Mouse (Mus musculus) MEL (cell line): ENCODE measurements around the gene Fam20b. TPM values are rescaled to one million over a fixed set of nuclear protein-coding genes. Genes with fewer than 3 reads are reported as not detected.

ENCODE experiments used
- DNase-seq: peaks from one replicate; pipeline ENCODE4 v3.0.0; 2011; ENCODE audit warnings: low read depth, low spot score
- H3K27ac ChIP-seq: 2 replicates; pipeline ENCODE4 v1.5.1; 2012; ENCODE audit warnings: low read depth, mild to moderate bottlenecking, control low read depth, low read length, moderate library complexity; ENCODE audit not compliant: control insufficient read depth
- H3K27me3 ChIP-seq, 2 experiments: fragments of 150-350 bp in 1 of 2; sonication (generic) in 1 of 2; 2 replicates each; pipeline ENCODE4 v1.6.1; 2012; ENCODE audit warnings: low read length in 2 of 2, mild to moderate bottlenecking in 2 of 2, improper control_type of control experiment in 1 of 2, moderate library complexity in 1 of 2; ENCODE audit not compliant: insufficient read depth in 2 of 2, control insufficient read depth in 1 of 2
- H3K36me3 ChIP-seq, 2 experiments: 2 replicates each; pipeline ENCODE4 v1.6.1; 2012 to 2014; ENCODE audit warnings: low read length in 2 of 2, improper control_type of control experiment in 1 of 2, inconsistent platforms in 1 of 2, mild to moderate bottlenecking in 1 of 2; ENCODE audit not compliant: insufficient read depth in 2 of 2, control insufficient read depth in 1 of 2
- H3K4me1 ChIP-seq, 2 experiments: fragments of 150-350 bp in 1 of 2; sonication (generic) in 1 of 2; 2 replicates each; pipeline ENCODE4 v1.6.1; 2012; ENCODE audit warnings: low read length in 2 of 2, improper control_type of control experiment in 1 of 2, mild to moderate bottlenecking in 1 of 2; ENCODE audit not compliant: insufficient read depth in 2 of 2, control insufficient read depth in 1 of 2
- H3K4me3 ChIP-seq, 2 experiments: fragments of 150-350 bp in 1 of 2; sonication (generic) in 1 of 2; 2 replicates each; pipeline ENCODE4 v1.5.1; 2012; ENCODE audit warnings: low read depth in 2 of 2, low read length in 2 of 2, mild to moderate bottlenecking in 2 of 2, moderate library complexity in 2 of 2, control low read depth in 1 of 2, improper control_type of control experiment in 1 of 2; ENCODE audit not compliant: control insufficient read depth in 1 of 2, insufficient read depth in 1 of 2
- H3K79me2 ChIP-seq: 2 replicates; pipeline ENCODE4 v1.6.1; 2012; ENCODE audit warnings: mild to moderate bottlenecking, low read length, moderate library complexity; ENCODE audit not compliant: control insufficient read depth, poor library complexity, insufficient read depth
- H3K9ac ChIP-seq: 2 replicates; pipeline ENCODE4 v1.6.1; 2012; ENCODE audit warnings: low read depth, mild to moderate bottlenecking, control low read depth, low read length, moderate library complexity; ENCODE audit not compliant: control insufficient read depth, poor library complexity, severe bottlenecking
- H3K9me3 ChIP-seq: fragments of 150-350 bp; sonication (generic); replicated peaks from 2 replicates; pipeline ENCODE4 v1.6.1; 2012; ENCODE audit warnings: mild to moderate bottlenecking, low read length, improper control_type of control experiment, moderate library complexity; ENCODE audit not compliant: insufficient read depth
- BHLHE40 ChIP-seq: IDR thresholded peaks from 2 replicates; pipeline ENCODE4 v1.6.1; 2012; ENCODE audit warnings: low read depth, mild to moderate bottlenecking, inconsistent platforms, low read length, improper control_type of control experiment, borderline replicate concordance
- EP300 ChIP-seq, 2 experiments: IDR thresholded peaks; 2 replicates each; pipeline ENCODE4 v1.6.1; 2011; ENCODE audit warnings: improper control_type of control experiment in 2 of 2, low read length in 2 of 2, low read depth in 1 of 2, mild to moderate bottlenecking in 1 of 2
- ETS1 ChIP-seq: IDR thresholded peaks from 2 replicates; pipeline ENCODE4 v1.6.1; 2012; ENCODE audit warnings: low read depth, mild to moderate bottlenecking, inconsistent platforms, low read length, improper control_type of control experiment, moderate library complexity
- GATA1 ChIP-seq: IDR thresholded peaks from 2 replicates; pipeline ENCODE4 v1.6.1; 2011; ENCODE audit warnings: low read depth, low read length, improper control_type of control experiment
- JUND ChIP-seq: IDR thresholded peaks from 2 replicates; pipeline ENCODE4 v1.6.1; 2011; ENCODE audit warnings: low read depth, mild to moderate bottlenecking, improper control_type of control experiment, low read length
- KAT2A ChIP-seq: conservative IDR thresholded peaks from 2 replicates; pipeline ENCODE4 v1.6.1; 2012; ENCODE audit warnings: low read depth, low read length, improper control_type of control experiment, inconsistent platforms
- MAZ ChIP-seq: IDR thresholded peaks from 2 replicates; pipeline ENCODE4 v1.6.1; 2012; ENCODE audit warnings: low read depth, mild to moderate bottlenecking, inconsistent platforms, low read length, improper control_type of control experiment
- MXI1 ChIP-seq: IDR thresholded peaks from 2 replicates; pipeline ENCODE4 v1.6.1; 2011; ENCODE audit warnings: mild to moderate bottlenecking, low read depth, low read length, improper control_type of control experiment
- MYC ChIP-seq: IDR thresholded peaks from 2 replicates; pipeline ENCODE4 v1.6.1; 2011; ENCODE audit warnings: low read depth, mild to moderate bottlenecking, low read length, improper control_type of control experiment, moderate library complexity
- POLR2AphosphoS2 ChIP-seq: IDR thresholded peaks from 2 replicates; pipeline ENCODE4 v1.6.1; 2011; ENCODE audit warnings: low read length, improper control_type of control experiment
- POLR2AphosphoS5 ChIP-seq: IDR thresholded peaks from 2 replicates; pipeline ENCODE4 v1.6.1; 2012; ENCODE audit warnings: low read depth, borderline replicate concordance, mild to moderate bottlenecking, inconsistent platforms, low read length, moderate library complexity, mixed read lengths
- SMC3 ChIP-seq: IDR thresholded peaks from 2 replicates; pipeline ENCODE4 v1.6.1; 2011; ENCODE audit warnings: low read depth, low read length, improper control_type of control experiment
- TBP ChIP-seq: IDR thresholded peaks from 2 replicates; pipeline ENCODE4 v1.8.0; 2011; ENCODE audit warnings: low read depth, low read length, improper control_type of control experiment
- USF2 ChIP-seq, 2 experiments: IDR thresholded peaks; 2 replicates each; pipeline ENCODE4 v1.6.1; 2011 to 2012; ENCODE audit warnings: improper control_type of control experiment in 2 of 2, low read length in 2 of 2, borderline replicate concordance in 1 of 2, inconsistent platforms in 1 of 2, low read depth in 1 of 2, mild to moderate bottlenecking in 1 of 2; ENCODE audit not compliant: insufficient read depth in 1 of 2
- ZKSCAN1 ChIP-seq: IDR thresholded peaks from 2 replicates; pipeline ENCODE4 v1.6.1; 2012; ENCODE audit warnings: low read depth, mild to moderate bottlenecking, inconsistent platforms, low read length, improper control_type of control experiment, moderate library complexity
- polyA plus RNA-seq, 2 experiments: library from polyadenylated mRNA; stranded (reverse) in 1 of 2; unstranded in 1 of 2; fragments of >175 nt in 1 of 2; fragments of >200 nt in 1 of 2; gene quantifications; 2 replicates each; pipeline versions ENCODE4 v1.2.1 to v1.2.4; 2012; ENCODE audit warnings: low replicate concordance in 2 of 2, low read depth in 1 of 2; ENCODE audit not compliant: insufficient read length in 2 of 2, insufficient read depth in 1 of 2, missing spikeins in 1 of 2
- total RNA-seq: library from RNA; depleted of rRNA; stranded (reverse); fragments of 300-350 nt; gene quantifications from 2 replicates; pipeline ENCODE4 v1.2.3, GENCODE M21; 2012

Fam20b gene
- total and polyA plus RNA-seq, 3 experiments: 19.6 to 22.0 TPM; not detected in 1

DNA sequence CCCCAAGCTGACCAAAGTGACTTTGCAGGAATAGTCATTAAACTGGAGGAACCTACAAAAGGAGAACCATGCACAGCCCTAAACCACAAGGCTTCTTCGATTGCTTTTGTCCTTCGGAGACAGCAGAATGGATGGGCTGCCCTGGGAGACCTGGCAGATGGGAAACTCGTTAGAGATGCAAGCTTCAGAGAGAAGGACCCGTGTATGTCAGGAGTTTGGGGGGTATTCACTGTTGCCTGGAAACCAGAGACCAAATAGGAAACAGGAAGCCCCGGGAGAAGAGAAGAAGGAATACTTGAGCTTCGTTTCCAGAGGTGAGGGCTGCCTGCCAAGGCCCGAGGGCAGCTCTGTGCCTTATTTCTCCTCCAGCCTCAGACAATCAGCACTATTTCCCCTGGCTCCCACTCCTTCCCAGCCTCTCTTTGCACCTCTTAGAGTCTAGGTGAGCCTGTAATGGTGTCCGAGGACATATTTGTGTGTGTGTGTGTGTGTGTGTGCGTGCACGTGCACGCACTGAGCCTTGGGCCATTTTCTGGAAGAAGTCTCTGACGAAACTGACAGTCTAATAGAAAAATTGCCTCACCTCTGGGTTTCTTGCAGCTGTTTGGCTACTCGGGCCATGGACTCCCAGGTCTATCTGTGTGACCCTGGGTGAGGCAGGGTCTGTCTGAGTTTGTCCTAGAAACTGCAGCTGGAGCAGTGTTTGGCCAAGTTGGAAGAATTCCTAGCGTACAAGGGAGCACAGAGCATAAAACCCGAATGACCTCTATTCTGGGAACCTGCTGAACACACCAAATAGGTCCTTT, 35.9 kb upstream of the Fam20b start:
- H3K27me3 ChIP-seq: no peaks in the 10 kb centered on the region
- no peak overlapping the region for H3K27ac ChIP-seq
- H3K36me3 ChIP-seq: no peaks in the 10 kb centered on the region
- TF ChIP-seq JUND (no peak), MXI1 (no peak), KAT2A (no peak), POLR2AphosphoS2 (no peak), MYC (no peak), ETS1 (no peak), POLR2AphosphoS5 (no peak), SMC3 (no peak), BHLHE40 (no peak)
- H3K79me2 ChIP-seq: no peaks in the 10 kb centered on the region
- no peak overlapping the region for H3K9ac ChIP-seq
- DNase-seq: no peak
- no peak overlapping the region for H3K4me3 ChIP-seq
- H3K4me1 ChIP-seq: peaks cover 0 to 6% of the 10 kb centered on the region in 2 experiments; a peak in 1 of 4 replicates
- no peaks in the 10 kb centered on the region for H3K9me3 ChIP-seq

- Histone ChIP-seq H3K36me3 (no peaks in the 10 kb centered on the region), H3K27me3 (no peaks in the 10 kb centered on the region), H3K4me1 (peaks cover 0 to 6% of the 10 kb centered on the region in 2 experiments; a peak in 1 of 4 replicates), H3K9ac (no peak overlapping the region), H3K27ac (no peak overlapping the region), H3K4me3 (peak overlapping the region; percentile 51 to 67), H3K9me3 (no peaks in the 10 kb centered on the region), H3K79me2 (no peaks in the 10 kb centered on the region)
- TF ChIP-seq EP300 (IDR thresholded peaks at IDR 0.05; ENCODE audit: low read depth in 1 of 2, low read length in 2 of 2) (peak; percentile 10 to 34; a peak in 1 of 4 replicates), USF2 (IDR thresholded peaks at IDR 0.05; ENCODE audit: borderline replicate concordance in 1 of 2, insufficient read depth in 1 of 2, low read depth in 1 of 2, low read length in 2 of 2) (no peak), MAZ (0 out of 2 replicates have a peak, but pooled peaks have one; percentile 7), TBP (no peak), POLR2AphosphoS2 (no peak), GATA1 (no peak), ZKSCAN1 (no peak)
- peak; percentile 76 for DNase-seq
Observed at GRCm38 (mm10) chr1:156752990-156753389, 34.1 kb upstream of the Fam20b start.
